Mouse (Mus musculus) limb, embryonic 14.5 days (tissue): ENCODE results near the gene Mrgprx2. TPM values are rescaled to one million over a fixed set of nuclear protein-coding genes. Genes with fewer than 3 reads are reported as not detected.
"Not testable (repeated sequence)": the region's sequence is repeated elsewhere in the genome, so short reads cannot be mapped to it uniquely, and the experiment has no call there.

Experiments used
- ATAC-seq: fragments of 200-750 bp; cut with Nextera tagmentation; 2 replicates; pipeline ENCODE4 v1.8.0; 2017; ENCODE audit warnings: low read depth, moderate number of reproducible peaks, moderate TSS enrichment; ENCODE audit not compliant: low FRiP score
- DNase-seq: peaks from one replicate; pipeline ENCODE4 v3.0.0-alpha.2; 2015; ENCODE audit warnings: low spot score
- H3K27ac ChIP-seq: fragments of 300-500 bp; sonication (generic); replicated peaks from 2 replicates; pipeline ENCODE4 v1.5.1; 2014; ENCODE audit warnings: low read depth, mild to moderate bottlenecking, low read length, moderate library complexity, mixed read lengths
- H3K27me3 ChIP-seq: fragments of 300-500 bp; sonication (generic); 2 replicates; pipeline ENCODE4 v1.6.1; 2014; ENCODE audit warnings: low read length, mixed read lengths; ENCODE audit not compliant: control insufficient read depth, insufficient read depth
- H3K36me3 ChIP-seq: fragments of 300-500 bp; sonication (generic); 2 replicates; pipeline ENCODE4 v1.6.1; 2014; ENCODE audit warnings: mild to moderate bottlenecking, low read length, moderate library complexity, mixed read lengths; ENCODE audit not compliant: control insufficient read depth, insufficient read depth
- H3K4me1 ChIP-seq: fragments of 300-500 bp; sonication (generic); 2 replicates; pipeline ENCODE4 v1.6.1; 2014; ENCODE audit warnings: antibody characterized with exemption, low read length, mixed read lengths; ENCODE audit not compliant: control insufficient read depth, insufficient read depth
- H3K4me2 ChIP-seq: fragments of 300-500 bp; sonication (generic); replicated peaks from 2 replicates; pipeline ENCODE4 v1.6.1; 2014; ENCODE audit warnings: low read depth, mild to moderate bottlenecking, low read length, moderate library complexity; ENCODE audit not compliant: severe bottlenecking
- H3K4me3 ChIP-seq: fragments of 300-500 bp; sonication (generic); replicated peaks from 2 replicates; pipeline ENCODE4 v1.5.1; 2014; ENCODE audit warnings: low read length
- H3K9ac ChIP-seq: fragments of 300-500 bp; sonication (generic); 2 replicates; pipeline ENCODE4 v1.6.1; 2014; ENCODE audit warnings: mild to moderate bottlenecking, low read depth, low read length, moderate library complexity; ENCODE audit not compliant: severe bottlenecking
- H3K9me3 ChIP-seq: fragments of 300-500 bp; sonication (generic); 2 replicates; pipeline ENCODE4 v1.6.1; 2016; ENCODE audit warnings: low read length; ENCODE audit not compliant: control insufficient read depth
- POLR2A ChIP-seq: fragments of 200-500 bp; IDR thresholded peaks from 2 replicates; pipeline ENCODE4 v1.8.0; 2012; ENCODE audit warnings: inconsistent platforms, mild to moderate bottlenecking, moderate library complexity, borderline replicate concordance; ENCODE audit not compliant: insufficient read depth, insufficient read length; ENCODE audit errors: extremely low read depth
- WGBS: fragments of 180-500 bp; shearing (Covaris S2); extraction: QIAGEN DNeasy Blood & Tissue Kit; methylation state at CpG from one replicate; pipeline ENCODE4 v1.1.7; 2014; 5-methylcytosine and 5-hydroxymethylcytosine counted together
- polyA plus RNA-seq, 2 experiments: library from polyadenylated mRNA; depleted of rRNA in 1 of 2; stranded (reverse) in 1 of 2; unstranded in 1 of 2; fragments of >200 nt; fragmentation: Nextera tagmentation in 1 of 2; extraction: Ambion mirVana in 1 of 2; gene quantifications; 2 replicates each; pipeline versions ENCODE4 v1.2.1 to v1.2.3; 2012 to 2014

The Mrgprx2 gene
- not detected in 2 replicates for polyA plus RNA-seq (2012; rRNA removed)
- not detected in 2 replicates for polyA plus RNA-seq (2014; fragmentation: Nextera tagmentation; extraction: Ambion mirVana)

GRCm38 (mm10) chr7:48499221-48499620, at the start of gene Mrgprx2:
Gene Mrgprx2 (minus strand): TSS chr7:48499321.
- Histone ChIP-seq H3K4me1 (no peaks in the 10 kb centered on the region), H3K9me3 (0 out of 2 replicates have a peak, but pooled peaks cover 6% of the 10 kb centered on the region), H3K27me3 (no peaks in the 10 kb centered on the region), H3K4me3 (no peak within 1 kb of the TSS), H3K9ac (no peak within 1 kb of the TSS), H3K4me2 (no peak within 1 kb of the TSS), H3K27ac (no peak within 1 kb of the TSS), H3K36me3 (no peaks in the 10 kb centered on the region)
- no peak for ATAC-seq
- no peak for TF ChIP-seq POLR2A
- no peak for DNase-seq

- no peak for TF ChIP-seq POLR2A
- Histone ChIP-seq H3K9me3 (no peaks in the 10 kb centered on the region; the same call in 1 of the 2 replicates), H3K9ac (no peak within 1 kb of the TSS), H3K27me3 (no peaks in the 10 kb centered on the region), H3K4me2 (no peak within 1 kb of the TSS), H3K36me3 (no peaks in the 10 kb centered on the region), H3K4me1 (no peaks in the 10 kb centered on the region), H3K27ac (no peak within 1 kb of the TSS), H3K4me3 (no peak within 1 kb of the TSS)
- DNase-seq (no peak), ATAC-seq (no peak)
- 81% methylated on average over 3 of the region's 3 CpGs for WGBS
These were observed 42.9 kb downstream of the Mrgprx2 start, which contains the start of gene Mrgprb1 for GRCm38 (mm10) chr7:48456242-48456641. Gene Mrgprb1 (minus strand): TSS chr7:48456342.

GRCm38 (mm10) chr7:48436581-48436980, 62.5 kb downstream of the Mrgprx2 start:
- 59% methylated on average over 3 of the region's 3 CpGs for WGBS
- no peak overlapping the region for H3K27ac ChIP-seq
- TF ChIP-seq POLR2A = no peak
- H3K4me3 ChIP-seq = no peak overlapping the region
- no peaks in the 10 kb centered on the region for H3K27me3 ChIP-seq
- no peak overlapping the region for H3K4me2 ChIP-seq
- H3K9ac ChIP-seq = no peak overlapping the region
- no peak for DNase-seq
- no peaks in the 10 kb centered on the region for H3K36me3 ChIP-seq
- H3K9me3 ChIP-seq = no peaks in the 10 kb centered on the region
- no peak for ATAC-seq
- no peaks in the 10 kb centered on the region for H3K4me1 ChIP-seq

GRCm38 (mm10) chr7:48435936-48436335, 63.2 kb downstream of the Mrgprx2 start:
- H3K27me3 ChIP-seq, H3K4me2 ChIP-seq, H3K9me3 ChIP-seq, H3K36me3 ChIP-seq, DNase-seq, H3K27ac ChIP-seq, ATAC-seq, H3K4me3 ChIP-seq, H3K4me1 ChIP-seq, H3K9ac ChIP-seq: not testable (repeated sequence)
- 74% methylated on average over 3 of the region's 3 CpGs for WGBS

Other genes with a start within 250 kb of the Mrgprx2 start
- not detected in 2 replicates for gene Mrgprb8, start 110.8 kb downstream of the Mrgprx2 start, polyA plus RNA-seq (2012; rRNA removed)
- not detected in 2 replicates for gene Mrgprb8, start 110.8 kb downstream of the Mrgprx2 start, polyA plus RNA-seq (2014; fragmentation: Nextera tagmentation; extraction: Ambion mirVana)
- not detected in 2 replicates for gene Mrgprb1, start 43.0 kb downstream of the Mrgprx2 start, polyA plus RNA-seq (2012; rRNA removed)
- gene Mrgprb1, start 43.0 kb downstream of the Mrgprx2 start, polyA plus RNA-seq (2014; fragmentation: Nextera tagmentation; extraction: Ambion mirVana) = not detected in 2 replicates
- not detected in 2 replicates for gene Mrgprb2, start 58.8 kb upstream of the Mrgprx2 start, polyA plus RNA-seq (2012; rRNA removed)
- not detected in 2 replicates for gene Mrgprb2, start 58.8 kb upstream of the Mrgprx2 start, polyA plus RNA-seq (2014; fragmentation: Nextera tagmentation; extraction: Ambion mirVana)
- gene Mrgprb3, start 144.5 kb upstream of the Mrgprx2 start, polyA plus RNA-seq (2012; rRNA removed) = not detected in 2 replicates
- gene Mrgprb3, start 144.5 kb upstream of the Mrgprx2 start, polyA plus RNA-seq (2014; fragmentation: Nextera tagmentation; extraction: Ambion mirVana) = not detected in 2 replicates